Mouse (Mus musculus) brain, embryonic 14.5 days (tissue): Measurements from ENCODE around the gene Pabpn1l.

Experiments
- CTCF ChIP-seq: fragments of 200-500 bp; IDR thresholded peaks from 2 replicates; pipeline ENCODE4 v1.5.1; 2012; ENCODE audit warnings: inconsistent platforms, mild to moderate bottlenecking, moderate library complexity, borderline replicate concordance; ENCODE audit not compliant: insufficient read depth, insufficient read length; ENCODE audit errors: extremely low read depth
- POLR2A ChIP-seq: fragments of 200-500 bp; IDR thresholded peaks from 2 replicates; pipeline ENCODE4 v1.6.1; 2012; ENCODE audit warnings: mild to moderate bottlenecking, inconsistent platforms, borderline replicate concordance; ENCODE audit not compliant: poor library complexity, insufficient read depth, insufficient read length, severe bottlenecking; ENCODE audit errors: extremely low read depth

DNA sequence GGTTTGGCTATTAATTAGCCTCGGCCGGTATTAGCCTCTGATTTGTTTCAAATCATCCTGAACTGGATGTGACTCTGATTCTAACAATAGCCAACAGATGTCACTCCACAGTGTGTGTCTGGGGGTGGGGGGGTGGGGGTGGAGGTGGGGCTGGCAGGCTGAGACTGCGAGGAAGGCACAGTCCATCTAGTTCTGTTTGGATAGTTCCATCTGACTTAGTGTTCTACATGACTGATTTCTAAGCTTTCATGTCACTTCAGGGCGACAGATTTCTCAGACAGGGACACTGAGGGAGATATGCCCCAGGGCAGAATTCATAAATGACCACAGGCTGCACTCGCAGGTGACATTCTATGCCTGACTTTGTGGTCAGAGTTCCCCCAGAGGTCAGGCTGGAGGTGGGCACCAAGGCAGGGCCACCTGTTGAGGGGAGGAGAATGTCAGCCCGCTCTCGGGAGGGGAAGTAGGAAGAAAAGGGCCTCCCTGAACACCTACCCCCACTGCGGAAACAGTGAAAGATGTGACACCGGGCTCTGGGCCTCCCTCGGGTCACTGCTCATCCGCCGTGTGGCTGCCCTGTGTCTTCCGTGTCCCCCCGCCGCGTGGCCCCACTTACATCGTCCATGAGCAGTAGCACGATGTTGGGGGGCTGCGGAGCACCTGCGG, 11.8 kb downstream of the Pabpn1l start:
- no peak for TF ChIP-seq POLR2A
- TF ChIP-seq CTCF, result no peak
